ENCODE assay signal across 18 mouse cellular contexts in genomic region chr8:86320938-86321337, GRCm38 (mm10).
DNase-seq lines count a peak whose midpoint lies in the region; ATAC-seq and TF ChIP-seq lines count a peak whose summit lies in the region.
"Had no signal": no experiment of that assay in that cellular context is flagged by ENCODE, and none has a peak within 500 bp of the region (broad histone marks: within the 10 kb centered on the region; RNA-seq: fewer than 3 reads in every experiment).

No protein-coding gene starts in this region.

- peak; percentile 40 for TF ChIP-seq CTCF in layer of hippocampus, adult 2 months (conservative IDR thresholded peaks at IDR 0.05)

- peak; percentile 42 for DNase-seq in cerebellum, adult 11-12 months
- DNase-seq in cerebellum, postnatal 36 days = peak; percentile 19 to 31
- no peak for DNase-seq in cerebellum, adult 11 months
- DNase-seq in layer of hippocampus, adult 2 months (ENCODE audit: low spot score in 2 of 2) = no peak
- no peak for DNase-seq in layer of hippocampus, adult 8-10 months (ENCODE audit: low spot score in 2 of 2)
- DNase-seq in thymus, postnatal 10 days (ENCODE audit: low spot score in 2 of 2) = no peak
- DNase-seq: adrenal gland, adult 8-10 months; adrenal gland, postnatal 25 days; gastrocnemius, adult 2 months; gastrocnemius, postnatal 14 days; heart, adult 11 months had no signal

- H3K4me3 ChIP-seq in layer of hippocampus, adult 2 months = no peak overlapping the region
- H3K4me3 ChIP-seq: forebrain, embryonic 10.5 days; gastrocnemius, adult 2 months; hindbrain, embryonic 12.5 days; hindbrain, embryonic 15.5 days had no signal

- ATAC-seq in cerebellum, adult (ENCODE audit: insufficient number of reproducible peaks, low FRiP score, low TSS enrichment) = no peak
- ATAC-seq: activated CD4-positive, CD25-positive, alpha-beta regulatory T cell, adult 4 months; forebrain, embryonic 14.5 days; intestine, postnatal 0 days had no signal

- H3K27ac ChIP-seq in layer of hippocampus, adult 2 months = no peak overlapping the region
- H3K27ac ChIP-seq: forebrain, embryonic 10.5 days; gastrocnemius, adult 2 months; hindbrain, embryonic 12.5 days; hindbrain, embryonic 15.5 days had no signal

Comparison
In these comparisons a context has a peak if more than half of its experiments do, and no peak if none do; other contexts are left out.
1. DNase-seq: peak in cerebellum, adult 11-12 months (single experiment) and cerebellum, postnatal 36 days (2 of 2); none in cerebellum, adult 11 months (single experiment), layer of hippocampus, adult 2 months (0 of 2), layer of hippocampus, adult 8-10 months (0 of 2) and thymus, postnatal 10 days (0 of 2).